Mouse (Mus musculus) R1 (cell line): ENCODE measurements at regions not wholly inside any gene's neighbourhood (a gene's known extent, or its start where the extent isn't known, plus 50 kb on each side); places are given as distances from the start of the nearest gene placed in this dataset.

Experiments used
- DNase-seq: peaks from one replicate; pipeline ENCODE4 v3.0.0-alpha.2; 2018; ENCODE audit warnings: low read depth, low spot score

- no peak for DNase-seq
Observed at GRCm38 (mm10) chr14:101267536-101267935, 67.4 kb upstream of the Prr30 start.
